15 mouse cellular contexts compared by ENCODE assay signal in genomic region chr13:115006213-115006835, GRCm38 (mm10).
A peak's percentile ranks its signal among the peaks of the same experiment; 100 is the strongest.
DNase-seq lines count a peak whose midpoint lies in the region; ATAC-seq and TF ChIP-seq lines count a peak whose summit lies in the region.
"Had no signal": no experiment of that assay in that cellular context is flagged by ENCODE, and none has a peak within 500 bp of the region (broad histone marks: within the 10 kb centered on the region; RNA-seq: fewer than 3 reads in every experiment).

No protein-coding gene starts in this region.

- H3K36me3 ChIP-seq in heart, embryonic 13.5 days, result peaks cover 30% of the 10 kb centered on the region
- H3K36me3 ChIP-seq in heart, adult 2 months (ENCODE audit: control insufficient read depth, insufficient read depth, low read length), result peaks cover 19% of the 10 kb centered on the region
- H3K36me3 ChIP-seq in lung, embryonic 16.5 days (ENCODE audit: control insufficient read depth, insufficient read depth, low read length), result 0 out of 2 replicates have a peak, but pooled peaks cover 3% of the 10 kb centered on the region
- no peaks in the 10 kb centered on the region for H3K36me3 ChIP-seq in midbrain, embryonic 15.5 days (replicated peaks)
- H3K36me3 ChIP-seq: embryonic facial prominence, embryonic 12.5 days; neural tube, embryonic 12.5 days had no signal

- no peak for TF ChIP-seq CTCF in heart, adult 2 months (IDR thresholded peaks at IDR 0.05)
- TF ChIP-seq CTCF in lung, adult 2 months (IDR thresholded peaks at IDR 0.05; ENCODE audit: insufficient read depth, low read length), result no peak

- no peak for TF ChIP-seq POLR2A in heart, adult 2 months (IDR thresholded peaks at IDR 0.05; ENCODE audit: insufficient read depth, low read depth, low read length)
- TF ChIP-seq POLR2A in lung, adult 2 months (IDR thresholded peaks at IDR 0.05; ENCODE audit: borderline replicate concordance, extremely low read depth, low read depth, low read length), result no peak

- 50% methylated on average over 9 of the region's 9 CpGs for WGBS in heart, embryonic 13.5 days
- WGBS in heart, adult 2 months, result 58% methylated on average over 9 of the region's 9 CpGs
- 55% methylated on average over 9 of the region's 9 CpGs for WGBS in lung, embryonic 16.5 days
- 51% methylated on average over 9 of the region's 9 CpGs for WGBS in lung, adult 2 months
- 23% methylated on average over 9 of the region's 9 CpGs for WGBS in midbrain, embryonic 15.5 days

- H3K4me2 ChIP-seq in heart, embryonic 13.5 days, result no peak overlapping the region
- H3K4me2 ChIP-seq in lung, embryonic 16.5 days (ENCODE audit: low read depth, low read length), result no peak overlapping the region
- no peak overlapping the region for H3K4me2 ChIP-seq in midbrain, embryonic 15.5 days
- H3K4me2 ChIP-seq: embryonic facial prominence, embryonic 12.5 days; neural tube, embryonic 12.5 days had no signal

- intact Hi-C loops in heart, adult 2 months (cut with DNase I), result no loop called here
- intact Hi-C loops in left cerebral cortex, postnatal 4 days (cut with DNase I), result no loop called here

- H3K4me3 ChIP-seq in heart, embryonic 13.5 days, result no peak overlapping the region
- no peak overlapping the region for H3K4me3 ChIP-seq in heart, adult 2 months
- no peak overlapping the region for H3K4me3 ChIP-seq in lung, embryonic 16.5 days (ENCODE audit: low read length)
- H3K4me3 ChIP-seq in lung, adult 2 months (replicated peaks; ENCODE audit: extremely low read depth, low read depth, low read length), result no peak overlapping the region
- H3K4me3 ChIP-seq in midbrain, embryonic 15.5 days, result no peak overlapping the region
- H3K4me3 ChIP-seq: embryonic facial prominence, embryonic 12.5 days; layer of hippocampus, adult 2 months; neural tube, embryonic 12.5 days had no signal

- TF ChIP-seq EP300 in heart, adult 2 months (IDR thresholded peaks at IDR 0.05; ENCODE audit: insufficient read depth, low read depth, low read length), result no peak

- DNase-seq in heart, adult 2 months, result no peak
- DNase-seq in lung, adult 2 months, result no peak
- DNase-seq in adipocyte (ENCODE audit: low spot score), result peak; percentile 8
- no peak for DNase-seq in left cerebral cortex, postnatal 4 days
- DNase-seq in cerebellum, postnatal 4 days (ENCODE audit: low spot score in 2 of 2), result no peak
- DNase-seq: cerebellum, postnatal 10 days; retina, postnatal 1 day; spleen, adult 18-20 months had no signal

- peaks cover 54% of the 10 kb centered on the region for H3K4me1 ChIP-seq in heart, embryonic 13.5 days
- peaks cover 7% of the 10 kb centered on the region for H3K4me1 ChIP-seq in heart, adult 2 months (ENCODE audit: control insufficient read depth, insufficient read depth, low read length)
- H3K4me1 ChIP-seq in lung, embryonic 16.5 days (replicated peaks; ENCODE audit: control insufficient read depth, insufficient read depth, low read length), result no peaks in the 10 kb centered on the region; the same call in 1 of the 2 replicates
- peaks cover 3% of the 10 kb centered on the region; the same call in 1 of the 2 replicates for H3K4me1 ChIP-seq in lung, adult 2 months (ENCODE audit: control insufficient read depth, insufficient read depth, low read length)
- H3K4me1 ChIP-seq in midbrain, embryonic 15.5 days, result peaks cover 4% of the 10 kb centered on the region
- H3K4me1 ChIP-seq: embryonic facial prominence, embryonic 12.5 days had no signal

- no peaks in the 10 kb centered on the region for H3K9me3 ChIP-seq in heart, embryonic 13.5 days
- no peaks in the 10 kb centered on the region for H3K9me3 ChIP-seq in lung, embryonic 16.5 days (ENCODE audit: control insufficient read depth, low read length)
- H3K9me3 ChIP-seq in midbrain, embryonic 15.5 days, result no peaks in the 10 kb centered on the region
- H3K9me3 ChIP-seq: embryonic facial prominence, embryonic 12.5 days; neural tube, embryonic 12.5 days had no signal

- H3K27ac ChIP-seq in heart, embryonic 13.5 days (replicated peaks), result peak overlapping the region; percentile 85
- no peak overlapping the region for H3K27ac ChIP-seq in heart, adult 2 months
- H3K27ac ChIP-seq in lung, embryonic 16.5 days (ENCODE audit: low read length), result peak overlapping the region; percentile 32; the same call in 1 of the 2 replicates
- no peak overlapping the region for H3K27ac ChIP-seq in midbrain, embryonic 15.5 days
- H3K27ac ChIP-seq: embryonic facial prominence, embryonic 12.5 days; layer of hippocampus, adult 2 months; liver, embryonic 14.5 days; neural tube, embryonic 12.5 days had no signal

- 0 out of 2 replicates have a peak overlapping the region, but pooled peaks have one; percentile 9 for H3K9ac ChIP-seq in heart, embryonic 13.5 days
- H3K9ac ChIP-seq in heart, adult 2 months (ENCODE audit: low read depth, low read length), result no peak overlapping the region
- no peak overlapping the region for H3K9ac ChIP-seq in lung, embryonic 16.5 days (ENCODE audit: low read length)
- no peak overlapping the region for H3K9ac ChIP-seq in midbrain, embryonic 15.5 days
- H3K9ac ChIP-seq: embryonic facial prominence, embryonic 12.5 days; liver, embryonic 14.5 days; neural tube, embryonic 12.5 days had no signal

- no peaks in the 10 kb centered on the region for H3K27me3 ChIP-seq in heart, embryonic 13.5 days (replicated peaks)
- no peaks in the 10 kb centered on the region for H3K27me3 ChIP-seq in heart, adult 2 months (ENCODE audit: control insufficient read depth, insufficient read depth, low read length)
- H3K27me3 ChIP-seq in lung, embryonic 16.5 days (ENCODE audit: control insufficient read depth, insufficient read depth, low read depth, low read length), result no peaks in the 10 kb centered on the region
- no peaks in the 10 kb centered on the region for H3K27me3 ChIP-seq in midbrain, embryonic 15.5 days (replicated peaks)
- H3K27me3 ChIP-seq: embryonic facial prominence, embryonic 12.5 days; neural tube, embryonic 12.5 days had no signal

- ATAC-seq in heart, embryonic 13.5 days (ENCODE audit: extremely low read depth, insufficient number of reproducible peaks, low FRiP score, low TSS enrichment), result no peak
- ATAC-seq in lung, embryonic 16.5 days (ENCODE audit: low read depth), result 0 out of 2 replicates have a peak, but pooled peaks have one; percentile 23
- ATAC-seq in midbrain, embryonic 15.5 days (replicated peaks), result peak; percentile 74

- H3K79me2 ChIP-seq in heart, adult 2 months (replicated peaks; ENCODE audit: control insufficient read depth, insufficient read depth, low read length), result no peaks in the 10 kb centered on the region

Comparison
In these comparisons a context has a peak if more than half of its experiments do, and no peak if none do; other contexts are left out.
1. H3K27ac ChIP-seq: peak in heart, embryonic 13.5 days (single experiment) and lung, embryonic 16.5 days (single experiment); none in heart, adult 2 months (single experiment) and midbrain, embryonic 15.5 days (single experiment).